Mouse (Mus musculus) liver, adult 2 months (tissue): ENCODE data around the gene Arhgap32.

Experiments used
- CTCF ChIP-seq: fragments of 200-500 bp; IDR thresholded peaks from 2 replicates; pipeline ENCODE4 v1.5.1; 2011; ENCODE audit warnings: low read depth, low read length, control low read depth
- POLR2A ChIP-seq: fragments of 200-500 bp; IDR thresholded peaks from 2 replicates; pipeline ENCODE4 v1.6.1; 2011; ENCODE audit warnings: low read length, control low read depth; ENCODE audit not compliant: insufficient read depth; ENCODE audit errors: extremely low read depth

- no peak for TF ChIP-seq CTCF
- no peak for TF ChIP-seq POLR2A
Observed at GRCm38 (mm10) chr9:32094351-32095120, 21.4 kb upstream of the Arhgap32 start.
